Mouse (Mus musculus): ENCODE data around the gene Mgst1.

Gene Mgst1

DNA sequence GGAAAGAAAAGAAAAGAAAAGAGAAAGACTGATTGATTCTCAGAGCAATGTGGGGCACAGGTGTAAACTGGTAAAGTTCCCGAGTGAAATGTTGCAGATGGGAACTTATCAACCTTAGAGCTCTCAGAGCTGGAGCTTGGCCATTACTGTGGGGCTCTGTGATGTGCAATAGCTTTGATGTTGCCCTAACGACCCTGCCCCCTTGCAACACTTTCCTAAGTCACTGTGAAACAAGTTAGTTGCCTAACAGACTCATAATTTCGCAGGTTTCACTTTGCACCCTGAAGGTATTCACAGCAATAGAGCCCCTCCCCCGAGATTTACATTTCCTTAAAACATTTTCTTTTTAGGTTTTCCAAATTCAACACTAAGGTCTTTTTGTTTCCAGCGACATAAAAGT, at the start of gene Mgst1:
TSS of gene Mgst1 (plus strand) at position 387 of the 400 bp plus-strand sequence.
- peak; percentile 79 for DNase-seq (ENCODE audit: low spot score)

GRCm38 (mm10) chr6:138092432-138092831, 47.7 kb upstream of the Mgst1 start:
- DNase-seq (ENCODE audit: low spot score): no peak

DNA sequence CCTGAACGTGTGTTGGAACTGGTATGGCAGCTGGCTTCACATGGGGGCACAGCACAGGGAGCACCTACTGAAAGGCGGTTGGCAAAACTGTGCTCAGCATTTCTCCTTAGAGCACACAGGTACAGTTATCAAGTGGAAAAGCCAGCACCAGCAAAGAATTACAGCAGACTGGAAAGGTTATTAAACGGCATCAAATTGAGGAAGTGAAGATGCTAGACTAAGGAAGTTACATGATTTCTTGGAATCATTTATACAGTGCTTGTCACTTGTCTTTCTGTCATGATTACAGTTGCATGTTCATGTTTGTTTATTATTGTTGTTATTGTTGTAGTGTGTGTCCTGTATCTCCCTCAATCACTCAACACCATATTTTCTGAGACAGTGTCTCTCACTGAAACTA, 45.1 kb upstream of the Mgst1 start:
- no peak for DNase-seq (ENCODE audit: low spot score)

- no peak for DNase-seq (ENCODE audit: low spot score)
These were observed 40.5 kb upstream of the Mgst1 start for GRCm38 (mm10) chr6:138099646-138100045.

- DNase-seq (ENCODE audit: low spot score): no peak
These were observed 38.3 kb upstream of the Mgst1 start for GRCm38 (mm10) chr6:138101843-138102242.

- no peak for DNase-seq (ENCODE audit: low spot score)
These were observed 37.2 kb upstream of the Mgst1 start for GRCm38 (mm10) chr6:138102940-138103339.

DNA sequence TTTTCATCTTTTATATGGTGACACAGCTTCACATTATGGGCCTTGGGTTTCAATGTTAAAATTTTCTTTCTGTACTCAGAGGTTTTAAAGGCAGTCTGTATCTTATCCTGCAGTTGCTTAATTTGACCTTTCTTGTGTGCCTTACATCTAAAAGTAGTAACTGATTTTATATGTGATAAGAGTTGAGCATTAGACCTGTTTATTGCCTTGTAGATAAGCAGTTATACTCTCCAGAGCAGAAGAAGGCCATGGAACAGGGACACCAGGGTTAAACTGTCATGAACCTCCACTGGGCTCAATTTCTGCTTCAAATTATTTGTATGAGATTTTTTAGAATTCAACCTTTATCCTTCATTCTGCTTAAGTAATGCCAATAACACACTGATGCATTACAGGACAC, 35.6 kb upstream of the Mgst1 start:
- no peak for DNase-seq (ENCODE audit: low spot score)

DNA sequence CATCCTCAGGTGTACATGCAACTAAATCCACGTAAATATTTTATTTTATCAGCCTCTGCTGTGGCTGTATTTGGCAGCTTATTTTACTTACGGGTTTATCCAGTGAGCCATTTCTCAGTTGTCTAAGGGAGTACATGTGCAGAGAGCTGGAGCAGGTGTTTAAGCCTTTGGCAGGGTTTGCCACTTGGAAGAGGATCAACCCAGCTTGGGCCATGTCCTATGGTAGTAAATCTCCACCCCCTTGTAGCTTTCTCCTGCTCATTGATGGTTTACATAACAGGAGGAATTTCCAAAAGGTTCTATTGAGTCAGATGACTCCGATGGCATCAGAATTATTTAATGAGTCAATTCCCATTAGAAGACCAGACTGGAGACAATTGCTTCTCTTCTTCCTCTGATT, 22.6 kb upstream of the Mgst1 start:
- DNase-seq (ENCODE audit: low spot score): no peak

DNA sequence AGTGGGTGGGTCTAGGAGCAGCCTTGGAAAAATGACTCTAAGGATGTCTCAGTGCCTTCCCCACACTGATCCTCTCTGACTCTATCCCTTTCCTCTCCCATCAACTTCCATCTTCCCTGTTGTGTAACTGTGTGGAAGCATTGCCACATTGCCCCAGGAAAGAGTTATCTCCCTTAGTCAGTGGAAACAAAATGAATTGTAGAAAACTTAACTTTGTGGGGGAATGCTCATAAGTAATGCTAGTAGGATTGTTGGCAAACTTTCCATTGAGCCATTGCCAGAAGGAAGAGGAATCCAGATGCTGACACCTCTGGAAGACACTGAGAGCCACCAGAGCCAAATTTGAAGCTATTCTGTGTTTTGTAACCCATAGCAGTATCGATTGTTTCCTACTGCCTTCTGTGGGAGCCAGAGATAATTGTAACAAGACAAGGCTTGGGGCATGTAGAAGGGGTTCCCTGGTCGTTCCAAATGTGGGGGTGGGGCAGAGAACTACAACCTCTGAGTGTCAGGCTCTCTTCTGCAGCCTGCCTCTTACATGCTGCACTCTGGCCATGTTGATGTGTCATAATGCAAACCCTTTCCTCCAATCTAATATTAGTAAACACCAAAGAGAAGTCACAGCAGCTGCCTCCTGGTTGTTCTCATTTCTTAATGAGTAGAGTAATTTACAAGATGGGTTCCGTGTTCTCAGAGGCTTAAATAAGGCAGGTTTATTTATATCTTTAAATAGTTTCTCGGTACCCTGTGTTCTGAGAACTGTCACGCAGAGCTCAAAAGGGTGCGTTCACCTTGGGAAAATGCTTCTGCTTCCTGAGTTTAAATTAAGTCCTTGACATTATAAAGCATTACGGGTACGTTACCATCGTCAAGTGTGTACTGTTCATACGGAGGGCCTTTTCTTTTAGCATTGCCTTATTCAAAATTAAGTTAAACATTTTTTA, 11.5 kb upstream of the Mgst1 start:
- DNase-seq (ENCODE audit: low spot score): peak; percentile 72

DNA sequence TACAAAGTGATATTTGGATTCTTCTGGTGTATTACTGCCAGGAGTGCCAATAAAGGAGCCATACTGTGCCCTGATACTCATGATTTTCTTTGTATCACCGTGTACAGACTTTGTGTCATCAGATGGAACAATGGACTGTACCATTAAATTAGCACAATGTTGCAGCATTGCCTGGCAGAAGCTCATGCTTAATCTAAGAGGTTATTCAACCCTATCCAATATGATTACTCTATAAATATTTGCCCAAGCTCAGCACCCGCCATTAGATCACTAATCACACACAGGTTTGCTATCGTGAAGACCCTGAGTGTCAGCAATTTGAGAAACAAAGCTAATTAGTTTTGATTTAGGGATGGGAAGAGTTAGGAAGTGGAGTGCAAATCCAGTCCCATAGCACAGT, 9.6 kb upstream of the Mgst1 start:
- DNase-seq (ENCODE audit: low spot score): no peak

DNA sequence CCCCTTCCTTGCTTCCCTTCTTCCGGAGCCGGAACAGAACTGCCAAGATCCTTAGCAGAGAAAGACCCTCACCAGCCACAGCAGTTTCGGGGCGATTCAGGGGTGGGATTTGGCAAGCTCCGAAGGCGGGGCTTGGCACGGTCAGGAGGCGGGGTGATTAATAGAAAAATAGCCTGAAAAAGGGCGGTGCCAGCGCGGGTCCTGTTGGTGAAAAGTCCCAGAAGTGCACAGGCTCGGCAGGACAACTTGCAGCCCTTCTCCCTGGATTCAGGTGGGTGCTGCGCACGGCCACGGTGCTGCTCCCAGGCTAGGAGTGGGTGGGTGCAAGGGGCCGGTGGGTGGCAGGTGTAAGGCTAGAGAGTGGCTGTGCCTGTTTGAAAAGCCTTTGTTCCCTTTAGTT, 220 bp downstream of the Mgst1 start:
- peak; percentile 91 for DNase-seq (ENCODE audit: low spot score)

DNA sequence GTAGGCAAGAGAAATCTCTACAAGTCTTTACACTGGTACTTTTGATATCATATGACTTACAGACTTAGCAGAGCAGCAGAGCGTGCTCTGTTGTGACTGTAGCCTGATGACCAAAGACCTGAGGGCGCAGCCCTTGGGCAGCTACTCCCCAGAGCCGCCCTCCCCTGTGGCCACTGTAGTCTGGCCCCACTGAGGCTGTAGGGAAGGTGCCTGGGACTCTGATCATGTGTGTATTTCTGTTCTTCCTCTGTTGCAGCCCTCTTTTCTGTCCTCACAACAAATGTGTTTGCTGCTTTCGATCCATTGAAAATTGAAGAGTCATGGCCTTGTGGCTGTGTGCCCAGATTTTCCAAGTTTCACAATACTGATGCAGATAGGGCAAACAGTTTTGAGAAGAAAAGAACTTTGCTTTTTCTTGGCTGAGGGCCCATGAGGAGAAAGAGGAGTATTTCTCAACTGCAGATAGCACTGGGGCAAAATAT, 1.0 kb downstream of the Mgst1 start:
- DNase-seq (ENCODE audit: low spot score): peak; percentile 100

- DNase-seq (ENCODE audit: low spot score): no peak
These were observed 2.5 kb downstream of the Mgst1 start for GRCm38 (mm10) chr6:138142604-138143003.

DNA sequence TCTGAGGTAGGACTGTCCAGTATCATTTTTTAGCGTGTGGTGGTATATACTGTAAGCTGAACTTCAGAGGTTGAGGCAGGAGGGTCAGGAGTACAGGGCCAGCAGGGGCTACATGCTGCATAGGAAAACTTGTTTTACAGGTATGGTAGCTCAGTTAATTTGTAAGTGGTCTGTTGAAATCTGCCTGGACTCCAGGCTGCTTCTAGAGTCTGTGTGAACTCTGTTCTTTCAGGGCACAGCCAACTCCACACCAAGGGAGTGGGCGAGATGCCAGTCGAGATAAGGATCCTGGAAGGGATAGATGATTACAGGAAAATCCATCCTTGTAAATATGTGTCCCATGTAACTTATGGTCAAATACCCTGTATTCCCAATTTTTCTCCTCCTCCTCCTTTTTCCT, 3.3 kb downstream of the Mgst1 start:
- peak; percentile 80 for DNase-seq (ENCODE audit: low spot score)

- peak; percentile 88 for DNase-seq (ENCODE audit: low spot score)
These were observed 13.0 kb downstream of the Mgst1 start for GRCm38 (mm10) chr6:138153111-138153510.

DNA sequence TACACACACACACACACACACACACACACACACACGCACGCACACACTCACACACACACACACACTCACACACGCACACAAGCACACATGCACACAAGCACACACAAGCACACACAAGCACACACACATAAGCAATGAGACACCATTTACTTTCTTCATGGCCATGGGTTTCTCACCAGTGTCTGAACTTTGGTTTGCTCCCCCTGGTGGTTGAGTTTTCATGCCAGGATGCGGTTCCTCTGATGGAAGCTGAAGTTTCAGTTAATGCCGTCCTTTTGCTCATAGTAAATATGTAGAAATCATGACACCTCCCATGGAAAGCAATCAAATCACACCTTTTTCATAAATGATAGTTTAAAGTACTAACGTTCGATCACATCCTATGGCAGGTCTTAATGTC, 23.8 kb downstream of the Mgst1 start:
- DNase-seq (ENCODE audit: low spot score): peak; percentile 81

GRCm38 (mm10) chr6:138171480-138172224, 31.5 kb downstream of the Mgst1 start:
- peak; percentile 60 for DNase-seq (ENCODE audit: low spot score)
